Mouse (Mus musculus) layer of hippocampus, adult 9-10 months (tissue): ENCODE measurements around the gene Mob3a.
A peak's percentile ranks its signal among the peaks of the same experiment; 100 is the strongest.

Experiments
- DNase-seq: peaks from one replicate; pipeline ENCODE4 v3.0.0; 2022; ENCODE audit warnings: low spot score

Gene Mob3a

DNA sequence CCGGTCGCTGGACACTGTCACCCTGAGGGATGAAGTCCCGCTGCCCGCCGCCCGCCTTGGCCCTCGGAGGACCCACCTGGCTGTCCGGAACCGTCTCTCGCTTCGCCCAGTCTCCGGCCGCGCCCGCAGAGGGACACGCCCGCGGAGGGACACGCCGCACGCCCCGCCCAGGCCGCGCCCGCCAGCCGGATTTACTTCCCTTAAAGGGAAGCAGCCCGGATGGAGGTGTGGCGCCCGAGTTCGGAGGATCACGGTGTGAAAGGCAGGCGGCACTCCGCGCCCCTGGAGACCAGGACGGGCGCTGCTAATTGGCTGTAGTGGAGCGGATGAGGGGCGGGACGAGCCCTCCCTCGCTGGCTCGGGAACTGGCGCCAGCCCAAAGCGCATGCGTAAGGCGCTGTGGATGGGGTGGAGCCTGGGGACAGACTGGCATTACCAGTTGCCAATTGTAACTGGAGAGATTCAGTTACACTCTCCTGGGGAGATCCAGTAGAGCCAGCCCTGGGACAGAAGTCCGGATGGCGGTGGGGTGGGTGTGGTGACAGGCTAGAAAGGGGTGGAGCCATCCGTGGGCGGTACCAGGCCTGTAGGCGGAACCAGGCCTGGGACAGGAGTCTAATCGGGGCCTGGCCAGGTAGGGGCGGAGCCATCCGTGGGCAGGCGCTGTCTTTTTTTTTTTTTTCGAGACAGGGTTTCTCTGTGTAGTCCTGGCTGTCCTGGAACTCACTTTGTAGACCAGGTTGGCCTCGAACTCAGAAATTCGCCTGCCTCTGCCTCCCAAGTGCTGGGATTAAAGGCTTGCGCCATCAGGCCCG, at the start of gene Mob3a, which contains the start of gene Izumo4:
Mob3a (minus strand) TSS at position 257 of the 815 bp plus-strand sequence.
Izumo4 (plus strand) TSS at position 464 of the 815 bp plus-strand sequence.
- DNase-seq = peak; percentile 97

DNA sequence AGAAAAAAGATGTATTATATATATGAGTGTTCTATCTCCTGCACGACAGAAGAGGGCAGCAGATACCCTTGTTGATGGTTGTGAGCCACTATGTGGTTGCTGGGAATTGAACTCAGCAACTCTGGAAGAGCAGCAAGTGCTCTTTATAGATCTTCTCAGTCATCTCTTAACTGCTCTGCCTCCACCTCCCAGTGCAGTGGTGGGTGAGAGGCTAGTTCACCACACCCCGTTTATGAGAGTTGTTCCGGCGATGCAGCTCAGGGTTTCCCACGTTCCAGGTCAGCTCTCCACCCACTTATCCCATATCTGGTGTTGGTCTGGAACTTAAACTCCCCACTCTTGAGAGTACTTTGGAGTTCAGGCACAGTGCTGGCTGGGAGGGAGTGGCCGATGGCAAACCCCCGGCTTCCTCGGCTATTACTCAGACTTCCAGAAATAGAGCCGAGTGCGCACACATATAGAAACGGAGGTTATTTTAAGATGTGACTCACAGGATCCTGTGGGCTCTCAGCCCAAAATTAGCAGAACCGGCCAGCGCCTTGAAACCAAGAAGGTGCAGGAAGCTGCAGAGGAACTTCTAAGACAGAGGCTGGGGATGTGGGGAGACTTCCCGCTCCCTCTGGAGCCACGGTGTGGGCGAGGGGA, 49.5 kb upstream of the Mob3a start:
- no peak for DNase-seq

DNA sequence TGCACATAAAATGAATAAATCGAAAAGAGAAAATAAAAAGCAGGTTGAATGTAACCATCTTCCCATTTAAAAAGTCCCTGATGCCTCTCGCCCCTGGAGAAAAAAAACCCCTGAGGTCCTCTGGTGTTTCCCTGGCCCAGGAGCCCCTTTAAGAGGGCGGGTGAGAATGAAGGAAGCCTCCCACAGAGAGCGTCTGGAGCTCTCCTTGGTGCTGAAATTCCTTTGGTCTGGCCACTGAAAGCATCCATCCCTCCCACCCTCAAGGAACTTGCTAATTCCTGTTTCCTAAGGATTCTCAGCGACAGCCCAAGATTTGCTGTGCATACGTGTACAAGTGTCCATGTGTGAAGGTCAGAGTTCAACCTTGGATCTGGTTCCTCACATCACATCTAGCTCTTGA, 46.8 kb upstream of the Mob3a start:
- no peak for DNase-seq

DNA sequence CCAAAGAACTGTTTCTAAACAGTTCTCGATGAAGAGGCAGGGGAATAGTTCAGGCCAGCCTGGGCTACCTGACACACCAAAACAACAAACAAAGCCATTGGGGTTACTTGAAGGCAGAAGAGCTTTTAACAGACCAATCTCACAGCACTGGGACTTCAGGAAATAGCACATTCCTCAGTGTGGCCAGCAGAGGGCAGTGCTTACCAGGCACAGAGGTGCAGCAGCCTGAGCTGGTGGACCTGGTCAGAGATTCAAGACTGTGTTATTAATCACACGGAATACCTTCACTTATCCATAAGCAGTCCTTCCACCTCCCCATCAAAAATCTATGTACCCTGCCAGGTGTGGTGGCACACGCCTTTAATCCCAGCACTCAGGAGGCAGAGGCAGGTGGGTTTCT, 45.6 kb upstream of the Mob3a start:
- DNase-seq = peak; percentile 57

DNA sequence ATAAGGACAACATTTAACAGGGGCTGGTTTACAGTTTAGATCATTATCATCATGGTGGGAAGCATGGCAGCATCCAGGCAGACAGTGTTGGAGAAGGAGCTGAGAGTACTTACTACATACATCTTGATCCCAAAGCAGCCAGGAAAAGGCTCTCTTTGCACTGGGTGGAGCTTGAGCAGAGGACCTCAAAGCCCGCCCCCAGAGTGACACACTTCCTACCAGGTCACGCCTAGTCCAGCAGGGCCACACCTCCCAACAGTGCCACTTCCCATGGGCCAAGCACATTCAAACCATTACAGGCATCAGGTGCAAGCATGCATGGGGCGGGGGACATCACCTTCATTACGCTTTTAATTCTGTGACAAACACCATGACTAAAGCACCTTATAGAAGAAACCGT, 42.5 kb upstream of the Mob3a start:
- no peak for DNase-seq

DNA sequence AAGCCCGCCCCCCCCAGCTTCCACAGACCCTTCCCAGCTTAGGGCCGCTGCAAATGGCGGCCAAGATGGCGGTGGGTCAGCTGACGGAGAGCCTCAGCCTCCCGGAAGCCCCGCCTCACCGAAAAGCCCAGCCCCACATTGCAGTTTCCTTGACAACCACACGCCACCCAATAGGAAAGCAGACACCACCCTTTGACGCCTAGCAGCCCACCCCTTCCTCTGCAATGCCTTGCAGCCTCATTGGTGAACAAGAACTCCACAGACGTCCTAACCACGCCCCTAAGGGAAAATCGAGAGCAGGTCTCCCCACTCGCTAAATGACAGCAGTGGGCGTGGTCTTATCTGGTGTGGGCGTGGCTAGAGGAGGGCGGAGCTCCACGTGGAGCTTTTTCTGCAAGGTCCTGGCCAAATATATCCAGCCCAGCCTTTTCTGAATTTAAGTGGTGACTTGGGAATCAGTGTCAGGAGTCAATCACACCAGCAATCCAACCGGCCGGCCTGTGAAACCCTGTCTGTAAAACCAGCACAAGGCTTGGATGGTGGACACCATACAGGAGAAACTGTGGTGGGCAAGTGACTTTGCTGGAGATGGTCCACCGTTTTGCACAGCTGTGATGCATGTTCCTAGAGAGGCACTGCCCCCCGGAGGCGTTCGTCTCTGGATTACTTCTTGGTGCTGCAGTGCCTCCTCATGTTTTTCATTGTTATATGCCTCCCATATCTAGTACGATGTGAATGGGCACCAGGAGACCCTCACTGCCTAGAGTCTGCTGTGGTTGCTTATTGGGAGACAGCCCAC, 40.6 kb upstream of the Mob3a start, which contains the start of gene Ap3d1:
Ap3d1 (minus strand) TSS at position 85 of the 799 bp plus-strand sequence.
- DNase-seq = peak; percentile 98

- DNase-seq = no peak
Measured at GRCm38 (mm10) chr10:80741634-80742179, 39.9 kb upstream of the Mob3a start.

- DNase-seq = no peak
Measured at GRCm38 (mm10) chr10:80741146-80741545, 39.4 kb upstream of the Mob3a start.

DNA sequence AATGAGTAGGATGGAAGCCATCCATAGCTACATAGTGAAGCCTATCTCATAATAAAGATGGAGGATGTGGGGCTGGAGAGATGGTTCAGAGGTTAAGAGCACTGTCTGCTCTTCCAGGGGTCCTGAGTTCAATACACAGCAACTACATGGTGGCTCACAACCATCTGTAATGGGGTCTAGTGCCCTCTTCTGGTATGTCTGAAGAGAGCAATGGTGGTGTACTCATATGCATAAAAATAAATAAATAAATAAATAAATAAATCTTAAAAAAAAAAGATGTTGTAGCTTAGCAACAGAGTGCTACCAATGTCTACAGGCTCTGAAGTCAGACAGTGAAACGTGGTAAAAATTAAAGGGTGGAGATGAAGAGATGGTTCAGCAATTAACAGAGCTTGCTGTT, 36.9 kb upstream of the Mob3a start:
- no peak for DNase-seq

GRCm38 (mm10) chr10:80736731-80737130, 35.0 kb upstream of the Mob3a start:
- no peak for DNase-seq

- DNase-seq = no peak
Measured at GRCm38 (mm10) chr10:80732611-80733101, 30.9 kb upstream of the Mob3a start.

DNA sequence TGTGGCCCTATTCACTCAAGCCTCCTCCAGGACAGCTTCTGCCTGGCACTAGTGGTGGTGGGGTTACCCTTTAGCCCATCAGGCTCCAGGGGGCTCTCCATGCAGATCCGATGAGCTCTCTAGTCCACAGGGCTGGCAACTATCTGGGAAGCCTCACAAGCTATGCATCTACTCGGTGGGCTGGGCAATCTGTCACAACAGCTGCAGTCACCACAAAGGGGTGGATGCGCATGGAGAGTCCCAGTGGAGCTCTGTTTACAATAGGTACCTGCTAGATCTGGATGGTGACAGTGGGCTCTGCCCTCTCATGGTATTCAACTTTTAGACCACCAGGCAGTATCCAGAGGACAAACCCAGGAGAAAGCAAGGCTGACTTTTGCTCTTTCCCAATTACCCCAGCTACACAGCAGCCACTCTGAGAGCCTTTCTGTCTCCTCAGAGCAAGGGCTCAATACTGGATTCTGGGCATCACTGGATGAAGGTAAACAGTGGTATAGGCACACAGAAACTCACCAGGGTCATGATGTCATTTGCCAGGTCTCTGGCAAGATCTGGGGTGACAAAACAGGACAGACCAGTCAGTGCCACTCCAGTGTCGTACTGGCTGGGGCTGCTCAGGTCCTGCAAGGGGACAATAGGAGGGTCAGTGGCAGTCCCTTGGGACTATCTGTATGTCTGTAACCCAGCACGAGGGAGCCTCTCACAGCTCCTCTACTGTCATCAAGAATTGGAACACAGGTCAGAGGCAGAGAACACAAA, 25.8 kb upstream of the Mob3a start:
- DNase-seq = no peak

GRCm38 (mm10) chr10:80717281-80717680, 15.5 kb upstream of the Mob3a start:
- no peak for DNase-seq

GRCm38 (mm10) chr10:80710834-80711233, 9.1 kb upstream of the Mob3a start:
- DNase-seq = no peak

DNA sequence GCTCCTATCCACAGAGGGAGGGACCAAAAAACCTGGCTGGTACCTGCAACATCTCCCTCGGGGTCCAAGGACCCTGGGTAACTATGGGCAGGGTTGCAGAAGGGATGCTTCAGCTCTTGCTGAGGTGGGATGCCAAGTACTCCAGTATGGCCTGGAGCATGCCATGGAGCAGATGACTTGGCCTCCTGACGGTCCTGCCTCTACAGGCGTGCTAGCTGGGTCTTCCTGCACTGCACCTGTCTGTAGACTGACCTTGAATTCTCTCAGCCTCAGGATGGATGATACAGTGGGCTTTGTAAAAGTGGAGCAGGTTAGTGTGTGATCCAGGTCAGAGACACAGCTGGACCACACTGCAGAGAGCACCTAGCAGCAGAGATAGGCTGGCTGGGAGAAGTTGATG, 3.7 kb upstream of the Mob3a start:
- DNase-seq = no peak

DNA sequence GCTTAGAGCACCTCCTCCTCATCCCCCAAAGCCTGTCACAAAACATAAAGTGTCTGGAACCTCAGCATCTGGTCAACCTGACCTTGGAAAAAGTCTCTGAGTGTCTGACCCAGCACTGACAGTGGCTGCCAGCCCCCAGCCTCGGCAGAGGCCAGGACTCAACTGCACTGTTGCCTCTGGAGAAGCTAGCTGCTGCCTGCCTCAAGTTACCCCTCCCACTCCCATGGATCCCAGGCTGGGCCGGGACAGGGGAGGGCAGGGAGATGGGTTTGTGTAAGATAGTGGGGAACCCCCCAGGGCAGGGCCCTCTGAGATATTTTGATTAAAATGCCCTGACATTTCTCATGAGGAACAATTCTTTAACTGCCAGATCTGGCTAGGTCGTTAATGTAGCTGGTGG, 3.3 kb upstream of the Mob3a start:
- no peak for DNase-seq

DNA sequence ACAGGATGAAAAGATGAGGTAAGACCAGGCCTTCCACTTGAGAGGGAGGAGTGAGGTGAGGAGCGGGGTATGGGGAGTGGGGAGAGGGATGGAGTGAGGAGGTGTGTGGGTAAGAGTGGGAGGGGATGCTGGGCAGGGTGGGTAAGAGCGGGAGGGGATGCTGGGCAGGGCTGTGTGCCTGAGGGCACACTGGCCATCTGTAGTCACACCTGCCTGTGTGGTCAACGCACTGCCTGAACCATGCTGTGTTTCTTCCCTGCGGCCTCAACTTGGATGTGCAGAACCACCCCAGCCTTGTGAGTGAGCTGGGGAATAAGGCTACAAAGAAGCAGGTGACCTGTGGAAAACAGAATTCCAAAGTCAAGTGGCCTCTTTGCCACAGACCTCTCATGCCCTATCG, 2.6 kb upstream of the Mob3a start:
- DNase-seq = no peak

DNA sequence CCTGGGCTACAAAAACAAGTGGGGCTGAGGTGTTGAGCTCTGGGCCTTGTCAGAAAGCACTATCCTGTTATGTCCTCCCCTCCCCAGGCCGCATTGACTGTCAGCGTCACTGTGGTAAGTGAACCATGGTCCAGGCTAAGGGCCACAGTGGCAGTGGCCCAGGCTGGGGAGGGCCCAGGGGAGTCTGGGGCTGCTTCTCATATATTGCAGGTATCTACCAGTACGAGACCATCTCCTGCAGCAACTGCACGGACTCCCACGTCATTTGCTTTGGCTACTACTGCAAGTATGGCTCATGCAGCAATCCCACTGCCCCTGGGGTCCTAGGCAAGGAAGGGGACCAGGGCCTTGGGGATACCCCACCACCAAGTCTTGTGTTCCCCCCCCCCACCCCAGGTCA, 1.9 kb upstream of the Mob3a start:
- no peak for DNase-seq

DNA sequence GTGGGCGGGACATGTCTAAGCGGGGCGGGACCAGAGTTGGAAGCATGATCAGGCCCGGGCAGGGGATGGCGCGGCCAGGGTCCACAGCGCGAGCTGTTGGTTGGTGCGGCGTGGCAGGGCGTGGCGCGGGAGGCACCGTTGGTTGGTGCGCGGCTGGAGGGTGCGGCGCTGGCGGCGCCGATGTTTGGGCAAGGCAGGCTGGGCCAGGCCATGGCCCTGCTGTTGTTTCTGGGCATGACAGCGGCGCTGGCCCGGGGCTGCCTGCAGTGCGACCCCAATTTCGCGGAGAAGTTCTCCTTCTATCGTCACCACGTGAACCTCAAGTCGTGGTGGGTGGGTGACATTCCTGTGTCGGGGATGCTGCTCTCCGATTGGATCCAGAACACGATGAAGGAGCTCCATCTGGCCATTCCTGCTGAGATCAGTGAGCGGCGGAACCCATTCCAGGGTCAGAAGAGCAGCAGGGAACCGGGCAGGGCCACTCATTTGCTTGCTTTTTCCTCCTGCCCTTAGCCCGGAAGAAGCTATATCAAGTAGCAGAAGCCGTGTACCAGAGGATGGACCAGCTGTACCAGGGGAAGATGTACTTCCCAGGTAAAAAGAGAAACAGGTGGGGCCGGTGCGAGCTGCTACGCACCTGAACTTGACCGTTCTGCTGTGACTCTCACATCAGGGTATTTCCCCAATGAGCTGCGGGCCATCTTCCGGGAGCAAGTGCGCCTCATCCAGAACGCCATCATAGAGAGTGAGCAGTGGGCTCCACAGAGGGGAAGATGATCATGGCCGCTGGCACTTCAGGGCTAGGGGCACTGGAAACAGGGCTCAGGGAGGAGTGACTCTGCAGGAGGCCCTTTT, 986 bp upstream of the Mob3a start:
- peak; percentile 96 for DNase-seq

GRCm38 (mm10) chr10:80700732-80701131, 1.0 kb downstream of the Mob3a start:
- DNase-seq = no peak
